Mouse (Mus musculus) intestine, embryonic 16.5 days (tissue): ENCODE measurements at regions not wholly inside any gene's neighbourhood (a gene's known extent, or its start where the extent isn't known, plus 50 kb on each side); places are given as distances from the start of the nearest gene placed in this dataset.

ENCODE experiments used
- ATAC-seq: fragments of 200-750 bp; cut with Nextera tagmentation; 2 replicates; pipeline ENCODE4 v1.8.0; 2017; ENCODE audit warnings: moderate TSS enrichment, moderate library complexity
- H3K27ac ChIP-seq: fragments of 300-500 bp; sonication (generic); 2 replicates; pipeline ENCODE4 v1.5.1; 2014; ENCODE audit warnings: mild to moderate bottlenecking, low read length
- H3K27me3 ChIP-seq: fragments of 300-500 bp; sonication (generic); replicated peaks from 2 replicates; pipeline ENCODE4 v1.6.1; 2014; ENCODE audit warnings: low read length, control low read depth, mixed read lengths; ENCODE audit not compliant: control insufficient read depth, insufficient read depth
- H3K36me3 ChIP-seq: fragments of 300-500 bp; sonication (generic); 2 replicates; pipeline ENCODE4 v1.6.1; 2014; ENCODE audit warnings: low read length, control low read depth; ENCODE audit not compliant: control insufficient read depth, insufficient read depth
- H3K4me1 ChIP-seq: fragments of 300-500 bp; sonication (generic); 2 replicates; pipeline ENCODE4 v1.6.1; 2014; ENCODE audit warnings: low read length, control low read depth, mixed read lengths; ENCODE audit not compliant: control insufficient read depth, insufficient read depth
- H3K4me2 ChIP-seq: fragments of 300-500 bp; sonication (generic); 2 replicates; pipeline ENCODE4 v1.6.1; 2014; ENCODE audit warnings: low read depth, low read length, control low read depth
- H3K4me3 ChIP-seq: fragments of 300-500 bp; sonication (generic); 2 replicates; pipeline ENCODE4 v1.5.1; 2014; ENCODE audit warnings: mild to moderate bottlenecking, low read length
- H3K9ac ChIP-seq: fragments of 300-500 bp; sonication (generic); 2 replicates; pipeline ENCODE4 v1.6.1; 2014; ENCODE audit warnings: low read depth, low read length
- H3K9me3 ChIP-seq: fragments of 300-500 bp; sonication (generic); 2 replicates; pipeline ENCODE4 v1.6.1; 2016; ENCODE audit warnings: low read length, control low read depth; ENCODE audit not compliant: control insufficient read depth
- WGBS: fragments of 180-500 bp; shearing (Covaris S2); extraction: QIAGEN DNeasy Blood & Tissue Kit; methylation state at CpG from one replicate; pipeline ENCODE4 v1.1.7; 2014; 5-methylcytosine and 5-hydroxymethylcytosine counted together

DNA sequence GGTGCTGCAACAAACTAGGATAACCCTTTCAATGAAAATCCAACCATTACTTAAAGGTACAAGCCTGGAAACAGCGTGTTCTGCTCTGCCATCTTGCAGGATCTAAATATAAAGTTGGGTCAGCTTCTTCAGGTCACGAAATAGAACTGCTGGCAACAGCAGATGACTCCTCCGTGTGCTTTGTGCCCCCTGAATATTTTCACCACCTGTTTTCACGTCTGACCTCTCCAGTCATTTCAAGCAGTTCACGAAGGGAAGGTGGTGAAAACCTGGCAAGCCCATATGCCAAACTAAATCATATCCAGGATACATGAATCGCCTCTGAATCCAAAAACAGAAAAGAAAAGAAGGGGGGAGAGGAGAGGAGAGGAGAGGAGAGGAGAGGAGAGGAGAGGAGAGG is 133.3 kb downstream of the 1190002N15Rik start:
- WGBS = 81% methylated on average over 6 of the region's 6 CpGs
- Histone ChIP-seq H3K36me3 (no peaks in the 10 kb centered on the region), H3K4me2 (no peak overlapping the region), H3K9ac (no peak overlapping the region), H3K27ac (no peak overlapping the region), H3K9me3 (no peaks in the 10 kb centered on the region), H3K4me1 (0 out of 2 replicates have a peak, but pooled peaks cover 7% of the 10 kb centered on the region), H3K27me3 (no peaks in the 10 kb centered on the region), H3K4me3 (no peak overlapping the region)
- no peak for ATAC-seq

DNA sequence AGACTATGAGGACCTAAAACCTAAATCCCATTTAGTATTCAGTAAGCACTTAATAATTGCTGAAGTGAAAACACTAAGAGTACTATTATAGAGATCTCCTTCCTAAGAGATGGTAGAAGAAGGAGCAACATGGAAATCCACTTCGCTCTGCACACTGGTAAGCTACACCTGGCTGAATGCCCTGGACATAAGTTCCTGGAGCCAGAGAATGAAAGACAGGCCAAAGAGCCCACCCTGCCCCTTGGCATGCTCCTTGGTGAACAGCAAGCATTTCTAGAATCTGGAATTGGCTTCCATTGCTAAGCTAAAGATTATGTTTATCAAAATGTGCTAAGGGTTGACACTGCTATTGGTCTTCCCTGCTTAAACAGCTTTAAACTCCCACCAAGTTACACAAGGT is 137.3 kb downstream of the 1190002N15Rik start:
- no peak overlapping the region for H3K9ac ChIP-seq
- no peak overlapping the region for H3K27ac ChIP-seq
- no peak overlapping the region for H3K4me2 ChIP-seq
- H3K36me3 ChIP-seq = no peaks in the 10 kb centered on the region
- WGBS = 84% methylated on average over 1 of the region's 1 CpGs
- H3K4me1 ChIP-seq = no peaks in the 10 kb centered on the region
- no peak overlapping the region for H3K4me3 ChIP-seq
- no peaks in the 10 kb centered on the region for H3K9me3 ChIP-seq
- no peak for ATAC-seq
- H3K27me3 ChIP-seq = no peaks in the 10 kb centered on the region

DNA sequence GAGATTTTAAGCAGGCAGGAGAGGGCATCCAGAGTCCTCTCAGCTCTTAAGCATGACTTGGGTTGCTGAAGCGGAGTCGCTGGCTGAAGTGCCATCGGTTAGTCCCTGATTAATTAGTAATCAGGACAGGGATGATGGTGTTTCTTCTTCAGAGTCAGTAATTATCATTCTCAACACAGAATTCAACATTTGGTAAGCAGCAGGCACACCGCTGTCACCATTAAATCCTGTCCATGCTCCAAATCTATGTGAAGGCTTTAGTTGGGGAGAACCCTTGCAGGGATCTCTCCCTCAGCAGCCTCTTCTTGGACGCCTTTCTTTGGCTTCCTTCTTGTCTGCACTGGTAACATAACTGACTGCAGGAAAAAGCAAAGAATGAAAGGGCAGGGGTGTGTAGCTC is 142.7 kb downstream of the 1190002N15Rik start:
- H3K4me1 ChIP-seq = no peaks in the 10 kb centered on the region
- no peak overlapping the region for H3K4me3 ChIP-seq
- 81% methylated on average over 5 of the region's 5 CpGs for WGBS
- H3K4me2 ChIP-seq = no peak overlapping the region
- H3K27me3 ChIP-seq = no peaks in the 10 kb centered on the region
- no peak for ATAC-seq
- no peaks in the 10 kb centered on the region for H3K36me3 ChIP-seq
- no peak overlapping the region for H3K27ac ChIP-seq
- no peak overlapping the region for H3K9ac ChIP-seq
- H3K9me3 ChIP-seq = no peaks in the 10 kb centered on the region

DNA sequence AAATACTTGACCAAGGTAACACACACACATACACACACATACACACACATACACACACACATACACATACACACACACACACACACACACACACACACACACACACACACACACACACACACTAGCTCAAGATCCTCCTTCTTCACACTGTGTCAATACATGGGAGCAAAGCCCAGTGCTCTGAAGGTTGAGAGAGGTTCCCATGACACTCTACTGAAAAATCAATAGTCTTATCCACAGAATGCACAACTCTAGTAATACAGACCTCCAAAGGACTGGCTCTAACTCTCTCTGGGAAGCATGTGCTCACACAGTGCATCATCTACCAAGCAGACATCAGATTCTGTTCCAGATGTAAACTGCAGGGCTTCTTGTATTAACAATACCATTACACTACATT is 151.7 kb downstream of the 1190002N15Rik start:
- H3K9ac ChIP-seq = no peak overlapping the region
- no peak overlapping the region for H3K4me2 ChIP-seq
- ATAC-seq = no peak
- H3K4me1 ChIP-seq = no peaks in the 10 kb centered on the region
- H3K27me3 ChIP-seq = no peaks in the 10 kb centered on the region
- no peaks in the 10 kb centered on the region for H3K36me3 ChIP-seq
- no peak overlapping the region for H3K27ac ChIP-seq
- H3K4me3 ChIP-seq = no peak overlapping the region
- no peaks in the 10 kb centered on the region for H3K9me3 ChIP-seq

DNA sequence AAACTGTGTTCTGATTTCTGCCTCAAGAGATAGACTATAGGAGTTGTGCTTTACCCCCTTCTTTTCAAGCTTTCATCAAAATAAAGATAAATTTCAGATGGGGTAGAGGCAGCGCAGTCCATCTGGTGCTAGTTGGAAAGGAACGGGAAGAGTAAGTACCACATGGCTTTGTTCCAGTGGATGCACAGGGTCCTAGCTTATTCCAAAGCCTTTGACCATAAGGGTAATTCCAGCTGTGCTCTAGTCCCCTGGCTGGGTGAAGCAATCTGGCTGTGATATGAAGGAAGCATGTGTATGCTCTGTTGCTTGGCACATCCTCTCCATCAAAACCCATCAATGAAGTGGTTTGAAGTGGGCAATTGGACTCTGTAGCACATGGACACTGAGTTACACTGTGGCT is 155.6 kb downstream of the 1190002N15Rik start:
- no peak for ATAC-seq

DNA sequence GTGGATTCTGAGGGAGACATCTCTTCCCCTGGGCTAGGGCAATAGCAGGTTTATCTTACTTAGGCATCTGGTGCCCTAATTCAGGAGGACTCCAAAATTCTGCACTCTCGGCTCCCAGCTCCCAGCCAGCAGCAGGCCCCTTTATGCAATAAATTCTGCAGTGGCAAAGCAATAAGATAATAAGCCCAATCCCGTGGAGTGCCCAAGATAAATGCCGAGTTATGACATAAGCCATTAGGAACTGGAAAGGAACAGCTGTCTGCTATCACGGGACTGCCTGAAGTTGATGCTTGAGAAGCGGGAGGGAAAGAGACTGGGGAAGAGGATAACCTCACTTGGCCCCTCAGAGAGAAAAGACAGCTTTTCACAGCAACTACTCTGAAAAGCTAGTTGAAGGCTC is 159.0 kb downstream of the 1190002N15Rik start:
- WGBS = 16% methylated on average over 5 of the region's 5 CpGs
- Histone ChIP-seq H3K4me1 (no peaks in the 10 kb centered on the region), H3K4me2 (no peak overlapping the region), H3K9ac (no peak overlapping the region), H3K36me3 (no peaks in the 10 kb centered on the region), H3K27me3 (no peaks in the 10 kb centered on the region), H3K4me3 (no peak overlapping the region), H3K27ac (no peak overlapping the region), H3K9me3 (no peaks in the 10 kb centered on the region)
- ATAC-seq = peak; percentile 63; the same call in 1 of the 2 replicates

More for the DNA sequence above, 155.6 kb downstream of the 1190002N15Rik start:
- H3K4me3 ChIP-seq = no peak overlapping the region
- 70% methylated on average over 2 of the region's 2 CpGs for WGBS
- no peaks in the 10 kb centered on the region for H3K36me3 ChIP-seq
- H3K4me1 ChIP-seq = no peaks in the 10 kb centered on the region
- no peaks in the 10 kb centered on the region for H3K9me3 ChIP-seq
- H3K9ac ChIP-seq = no peak overlapping the region
- H3K27ac ChIP-seq = no peak overlapping the region
- H3K4me2 ChIP-seq = no peak overlapping the region
- no peaks in the 10 kb centered on the region for H3K27me3 ChIP-seq

DNA sequence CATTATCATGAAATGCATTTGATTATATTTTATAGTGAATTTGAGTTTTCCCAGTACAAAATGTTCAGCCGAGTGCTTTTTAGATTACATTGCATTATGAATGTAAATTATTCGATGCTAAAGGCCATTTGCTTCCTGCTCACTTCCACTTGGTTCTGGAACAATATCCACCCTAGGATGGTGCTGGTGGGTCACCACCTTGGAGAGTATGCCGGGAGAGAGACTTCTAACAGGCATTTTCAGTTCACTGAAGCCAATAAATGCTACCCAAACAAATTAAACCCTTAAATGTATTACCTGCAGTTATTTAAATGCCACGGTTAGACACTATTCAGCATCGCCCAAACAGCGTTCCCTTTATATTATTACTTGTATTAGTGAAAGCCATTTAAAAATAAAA is 159.6 kb downstream of the 1190002N15Rik start:
- Histone ChIP-seq H3K27me3 (no peaks in the 10 kb centered on the region), H3K9ac (no peak overlapping the region), H3K27ac (no peak overlapping the region), H3K4me3 (no peak overlapping the region), H3K36me3 (no peaks in the 10 kb centered on the region), H3K4me1 (no peaks in the 10 kb centered on the region), H3K4me2 (no peak overlapping the region), H3K9me3 (no peaks in the 10 kb centered on the region)
- ATAC-seq = no peak
- WGBS = 80% methylated on average over 6 of the region's 6 CpGs

DNA sequence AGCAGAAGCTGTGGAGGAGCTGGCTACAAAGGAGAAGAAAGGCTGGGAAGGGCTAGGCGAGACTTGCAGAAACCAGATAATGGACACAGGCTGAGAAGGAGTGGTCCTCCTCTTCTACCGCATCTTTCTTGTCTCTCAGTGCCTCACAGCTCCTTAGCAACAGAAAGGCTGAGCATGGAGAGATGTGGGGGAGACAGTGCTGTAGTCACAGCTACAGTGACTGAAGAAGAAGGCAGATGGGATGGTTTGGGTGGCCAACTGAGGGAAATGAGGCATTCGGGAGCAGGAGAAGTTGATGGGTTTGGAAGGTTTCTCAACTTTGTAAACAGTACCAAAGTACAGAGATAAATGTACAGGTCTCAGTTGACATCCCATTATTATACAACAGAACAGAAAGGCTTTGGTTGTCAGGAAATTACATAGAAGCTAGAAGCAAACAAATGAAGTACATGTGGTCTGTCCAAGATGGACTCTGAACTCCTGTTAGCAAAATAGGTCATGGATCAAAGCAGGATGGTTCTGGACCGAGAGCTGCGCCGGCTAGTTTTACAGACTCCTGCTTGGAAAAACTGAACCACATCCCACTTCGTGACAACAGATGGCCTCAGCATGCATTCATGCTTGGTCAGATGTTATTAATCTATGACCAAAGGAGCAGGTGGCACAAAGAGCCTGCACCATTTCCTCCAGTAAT is 160.4 kb downstream of the 1190002N15Rik start:
- H3K36me3 ChIP-seq = no peaks in the 10 kb centered on the region
- no peaks in the 10 kb centered on the region for H3K9me3 ChIP-seq
- H3K9ac ChIP-seq = no peak overlapping the region
- WGBS = 74% methylated on average over 7 of the region's 7 CpGs
- H3K4me2 ChIP-seq = no peak overlapping the region
- no peaks in the 10 kb centered on the region for H3K27me3 ChIP-seq
- H3K27ac ChIP-seq = no peak overlapping the region
- no peak for ATAC-seq
- H3K4me3 ChIP-seq = no peak overlapping the region
- no peaks in the 10 kb centered on the region for H3K4me1 ChIP-seq

DNA sequence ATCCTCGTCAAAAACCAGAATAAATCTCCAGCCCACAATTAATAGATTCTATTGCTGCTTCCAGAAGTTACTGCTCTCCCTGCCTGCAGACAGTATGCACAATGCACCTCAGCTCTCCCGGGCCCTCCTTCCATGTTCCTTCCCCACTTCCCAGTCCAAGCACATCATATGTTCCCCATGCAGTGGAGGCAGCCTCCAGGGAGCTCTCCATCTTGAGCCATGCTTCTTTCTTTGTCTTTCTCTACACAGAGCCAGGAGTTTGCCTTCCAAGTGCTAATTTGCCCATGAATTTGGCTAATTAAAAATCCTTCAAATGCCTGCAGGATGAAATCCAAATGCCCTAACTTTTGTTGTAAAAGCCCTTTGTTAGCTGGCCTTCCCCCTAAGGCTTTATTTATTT is 166.9 kb downstream of the 1190002N15Rik start:
- Histone ChIP-seq H3K4me1 (no peaks in the 10 kb centered on the region), H3K4me2 (no peak overlapping the region), H3K27me3 (no peaks in the 10 kb centered on the region), H3K4me3 (no peak overlapping the region), H3K27ac (no peak overlapping the region), H3K9ac (no peak overlapping the region), H3K9me3 (no peaks in the 10 kb centered on the region), H3K36me3 (no peaks in the 10 kb centered on the region)
- WGBS = 74% methylated on average over 2 of the region's 2 CpGs
- no peak for ATAC-seq
